Comparison of ENCODE assay signal across 7 mouse cellular contexts in the genomic region with DNA sequence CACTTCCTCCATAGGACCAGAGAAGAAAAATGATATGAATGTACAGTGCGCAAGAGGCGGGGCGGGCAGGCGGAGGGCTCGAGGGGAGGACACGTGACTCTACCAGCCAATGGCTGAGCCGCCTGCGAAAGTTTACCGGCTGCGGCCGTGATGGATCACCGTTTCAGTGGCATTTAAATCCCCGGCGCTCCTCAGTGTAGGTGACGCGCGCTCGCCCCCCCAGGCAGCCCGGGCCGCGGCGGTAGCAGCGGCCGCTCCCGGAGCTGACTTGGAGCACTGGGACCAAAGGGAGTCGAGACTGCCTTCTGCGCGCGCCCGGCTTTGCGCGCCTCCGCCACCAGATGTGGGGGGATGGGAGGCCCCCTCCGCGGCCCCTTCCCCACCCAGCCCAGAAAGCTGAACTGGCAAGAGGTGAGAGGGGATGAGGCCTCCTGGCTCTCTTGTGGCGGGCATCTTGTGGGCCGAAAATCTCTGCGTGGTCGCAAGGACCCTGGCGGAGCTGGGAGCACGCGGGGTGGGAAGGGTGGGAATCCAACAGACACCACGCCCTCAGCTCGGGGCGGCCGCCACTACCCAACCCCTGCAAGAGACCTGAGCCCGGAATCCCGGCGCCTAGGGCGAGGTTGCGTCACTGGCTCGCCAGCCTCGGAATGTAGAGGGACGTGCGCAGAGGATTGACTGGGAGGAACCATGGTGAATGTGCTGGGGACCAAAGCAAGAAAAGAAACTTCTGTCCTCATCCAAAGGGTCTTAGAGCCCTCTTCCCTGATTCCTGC. TPM values are rescaled to one million over a fixed set of nuclear protein-coding genes. Genes with fewer than 3 reads are reported as not detected.
A peak's percentile ranks its signal among the peaks of the same experiment; 100 is the strongest.
DNase-seq lines count a peak whose midpoint lies in the region; ATAC-seq lines count a peak whose summit lies in the region.

A gene (minus strand): TSS at position 42 of the 776 bp plus-strand sequence.

- H3K4me1 ChIP-seq in embryonic facial prominence, embryonic 10.5 days: peaks cover 30% of the 10 kb centered on the region
- H3K4me1 ChIP-seq in heart, embryonic 12.5 days (replicated peaks): peaks cover 22% of the 10 kb centered on the region
- H3K4me1 ChIP-seq in kidney, embryonic 16.5 days (ENCODE audit: insufficient read depth, low read length): peaks cover 51% of the 10 kb centered on the region

- no peaks in the 10 kb centered on the region for H3K36me3 ChIP-seq in embryonic facial prominence, embryonic 10.5 days (replicated peaks)
- H3K36me3 ChIP-seq in heart, embryonic 12.5 days: no peaks in the 10 kb centered on the region
- no peaks in the 10 kb centered on the region for H3K36me3 ChIP-seq in kidney, embryonic 16.5 days (ENCODE audit: insufficient read depth, low read length)

- H3K9me3 ChIP-seq in embryonic facial prominence, embryonic 10.5 days: no peaks in the 10 kb centered on the region
- H3K9me3 ChIP-seq in heart, embryonic 12.5 days (replicated peaks): no peaks in the 10 kb centered on the region
- H3K9me3 ChIP-seq in kidney, embryonic 16.5 days (ENCODE audit: low read length): no peaks in the 10 kb centered on the region

- peak within 1 kb of the TSS; percentile 79 for H3K9ac ChIP-seq in heart, embryonic 12.5 days
- peak within 1 kb of the TSS; percentile 80 for H3K9ac ChIP-seq in kidney, embryonic 16.5 days (replicated peaks; ENCODE audit: low read length)

- H3K27me3 ChIP-seq in embryonic facial prominence, embryonic 10.5 days (replicated peaks; ENCODE audit: low read depth, poor library complexity, severe bottlenecking): peaks cover 100% of the 10 kb centered on the region
- peaks cover 87% of the 10 kb centered on the region for H3K27me3 ChIP-seq in heart, embryonic 12.5 days (replicated peaks)
- peaks cover 37% of the 10 kb centered on the region for H3K27me3 ChIP-seq in kidney, embryonic 16.5 days (ENCODE audit: insufficient read depth, low read length)

- DNase-seq in embryonic facial prominence, embryonic 10.5 days (ENCODE audit: low spot score): peak; percentile 89
- peak; percentile 89 to 93 for DNase-seq in lung, postnatal 4 days
- DNase-seq in spleen, adult 12 weeks (ENCODE audit: low spot score): peak; percentile 21
- no peak for DNase-seq in cerebellum, adult 11-12 months

- peak within 1 kb of the TSS; percentile 98 for H3K4me2 ChIP-seq in heart, embryonic 12.5 days
- peak within 1 kb of the TSS; percentile 89 for H3K4me2 ChIP-seq in kidney, embryonic 16.5 days (replicated peaks; ENCODE audit: low read depth, low read length)

- H3K27ac ChIP-seq in embryonic facial prominence, embryonic 10.5 days (replicated peaks): peak within 1 kb of the TSS; percentile 78
- peak within 1 kb of the TSS; percentile 77 for H3K27ac ChIP-seq in heart, embryonic 12.5 days (ENCODE audit: poor library complexity, severe bottlenecking)
- H3K27ac ChIP-seq in kidney, embryonic 16.5 days (ENCODE audit: low read length): peak within 1 kb of the TSS; percentile 84

- H3K4me3 ChIP-seq in embryonic facial prominence, embryonic 10.5 days: peak within 1 kb of the TSS; percentile 78
- peak within 1 kb of the TSS; percentile 70 for H3K4me3 ChIP-seq in heart, embryonic 12.5 days
- H3K4me3 ChIP-seq in kidney, embryonic 16.5 days (ENCODE audit: low read length): peak within 1 kb of the TSS; percentile 79

- under 1% methylated on average over 55 of the region's 55 CpGs for WGBS in embryonic facial prominence, embryonic 10.5 days
- under 1% methylated on average over 54 of the region's 55 CpGs for WGBS in heart, embryonic 12.5 days
- WGBS in kidney, embryonic 16.5 days: under 1% methylated on average over 55 of the region's 55 CpGs

- peak; percentile 82 for ATAC-seq in activated CD4-positive, CD25-positive, alpha-beta regulatory T cell, adult 4 months
- peak; percentile 81 for ATAC-seq in heart, embryonic 12.5 days (ENCODE audit: insufficient number of reproducible peaks, low FRiP score)
- peak; percentile 85 for ATAC-seq in kidney, embryonic 16.5 days (ENCODE audit: low FRiP score, low TSS enrichment)

RNA-seq across cellular contexts. Expression of the gene that starts here (rescaled TPM):
- polyA plus RNA-seq in activated CD4-positive, CD25-positive, alpha-beta regulatory T cell, adult 4 months (2017; shearing (Covaris generic)): not detected
- 0.57 and 0.62 TPM in 2 replicates for polyA plus RNA-seq in embryonic facial prominence, embryonic 10.5 days (2016; fragmentation: Nextera tagmentation; extraction: Ambion mirVana)
- polyA plus RNA-seq in heart, embryonic 12.5 days (2016; fragmentation: Nextera tagmentation; extraction: Ambion mirVana): 0.89 and 1.3 TPM in 2 replicates
- 0.81 and 0.82 TPM in 2 replicates for polyA plus RNA-seq in kidney, embryonic 16.5 days (2015; fragmentation: Nextera tagmentation; extraction: Ambion mirVana)

Comparison
In these comparisons a context has a peak if more than half of its experiments do, and no peak if none do; other contexts are left out.
1. Peak in ATAC-seq in activated CD4-positive, CD25-positive, alpha-beta regulatory T cell, adult 4 months; RNA of the gene not detected or under 1 TPM.
2. Peak in DNase-seq, H3K4me3 ChIP-seq and H3K27ac ChIP-seq in embryonic facial prominence, embryonic 10.5 days; RNA of the gene not detected or under 1 TPM.
3. Peak in ATAC-seq, H3K4me3 ChIP-seq, H3K27ac ChIP-seq, H3K9ac ChIP-seq and H3K4me2 ChIP-seq in kidney, embryonic 16.5 days; RNA of the gene not detected or under 1 TPM.